Mouse (Mus musculus) neural tube, embryonic 13.5 days (tissue): ENCODE measurements around the gene Hdac8. TPM values are rescaled to one million over a fixed set of nuclear protein-coding genes. Genes with fewer than 3 reads are reported as not detected.
A peak's percentile ranks its signal among the peaks of the same experiment; 100 is the strongest.

Experiments used
- ATAC-seq: fragments of 200-750 bp; cut with Nextera tagmentation; 2 replicates; pipeline ENCODE4 v1.8.0; 2017; ENCODE audit warnings: low read depth, mild to moderate bottlenecking, moderate TSS enrichment, moderate library complexity
- H3K27ac ChIP-seq: fragments of 300-500 bp; sonication (generic); replicated peaks from 2 replicates; pipeline ENCODE4 v1.5.1; 2015; ENCODE audit warnings: moderate library complexity, mild to moderate bottlenecking, inconsistent platforms
- H3K27me3 ChIP-seq: fragments of 300-500 bp; sonication (generic); 2 replicates; pipeline ENCODE4 v1.6.1; 2015; ENCODE audit warnings: mild to moderate bottlenecking, inconsistent platforms
- H3K36me3 ChIP-seq: fragments of 300-500 bp; sonication (generic); 2 replicates; pipeline ENCODE4 v1.6.1; 2015; ENCODE audit warnings: mild to moderate bottlenecking, inconsistent platforms
- H3K4me1 ChIP-seq: fragments of 300-500 bp; sonication (generic); replicated peaks from 2 replicates; pipeline ENCODE4 v1.6.1; 2015; ENCODE audit warnings: inconsistent platforms
- H3K4me2 ChIP-seq: fragments of 300-500 bp; sonication (generic); 2 replicates; pipeline ENCODE4 v1.6.1; 2015; ENCODE audit warnings: inconsistent platforms, mild to moderate bottlenecking, moderate library complexity
- H3K4me3 ChIP-seq: fragments of 300-500 bp; sonication (generic); 2 replicates; pipeline ENCODE4 v1.5.1; 2015; ENCODE audit warnings: mild to moderate bottlenecking, inconsistent platforms
- H3K9ac ChIP-seq: fragments of 300-500 bp; sonication (generic); 2 replicates; pipeline ENCODE4 v1.6.1; 2015; ENCODE audit warnings: moderate library complexity, mild to moderate bottlenecking, inconsistent platforms
- H3K9me3 ChIP-seq: fragments of 300-500 bp; sonication (generic); 2 replicates; pipeline ENCODE4 v1.6.1; 2016; ENCODE audit warnings: inconsistent platforms
- WGBS: fragments of 180-500 bp; shearing (Covaris S2); methylation state at CpG from one replicate; pipeline ENCODE4 v1.1.7; 2015; 5-methylcytosine and 5-hydroxymethylcytosine counted together
- microRNA-seq: library from miRNA; unstranded; fragments of <30 nt; microRNA quantifications from one replicate; pipeline ENCODE4, GENCODE M21; 2016
- polyA plus RNA-seq: library from polyadenylated mRNA; unstranded; fragments of >200 nt; fragmentation: Nextera tagmentation; extraction: Ambion mirVana; gene quantifications from 2 replicates; pipeline ENCODE4 v1.2.1, GENCODE M21; 2015

The Hdac8 gene
- polyA plus RNA-seq, 1 experiment from 2014 or later: 9.7 TPM

GRCm38 (mm10) chrX:102250891-102251170 is 254.3 kb downstream of the Hdac8 start:
- Histone ChIP-seq H3K27ac (no peak overlapping the region), H3K4me3 (peak overlapping the region; percentile 49), H3K27me3 (peaks cover 82% of the 10 kb centered on the region), H3K4me1 (peaks cover 26% of the 10 kb centered on the region; the same call in 1 of the 2 replicates), H3K4me2 (peak overlapping the region; percentile 83), H3K9me3 (no peaks in the 10 kb centered on the region), H3K36me3 (no peaks in the 10 kb centered on the region), H3K9ac (peak overlapping the region; percentile 67; the same call in 1 of the 2 replicates)
- 0 out of 2 replicates have a peak, but pooled peaks have one; percentile 2 for ATAC-seq
- 17% methylated on average over 24 of the region's 24 CpGs for WGBS

- ATAC-seq: 0 out of 2 replicates have a peak, but pooled peaks have one; percentile 10
- no peak overlapping the region for H3K27ac ChIP-seq
- peaks cover 77% of the 10 kb centered on the region for H3K27me3 ChIP-seq
- peaks cover 26% of the 10 kb centered on the region; the same call in 1 of the 2 replicates for H3K4me1 ChIP-seq
- no peaks in the 10 kb centered on the region for H3K36me3 ChIP-seq
- peak overlapping the region; percentile 83 for H3K4me2 ChIP-seq
- H3K9ac ChIP-seq: no peak overlapping the region
- H3K4me3 ChIP-seq: peak overlapping the region; percentile 49
- 25% methylated on average over 38 of the region's 68 CpGs for WGBS
- no peaks in the 10 kb centered on the region for H3K9me3 ChIP-seq
These were observed 254.8 kb downstream of the Hdac8 start for GRCm38 (mm10) chrX:102250150-102250890.

DNA sequence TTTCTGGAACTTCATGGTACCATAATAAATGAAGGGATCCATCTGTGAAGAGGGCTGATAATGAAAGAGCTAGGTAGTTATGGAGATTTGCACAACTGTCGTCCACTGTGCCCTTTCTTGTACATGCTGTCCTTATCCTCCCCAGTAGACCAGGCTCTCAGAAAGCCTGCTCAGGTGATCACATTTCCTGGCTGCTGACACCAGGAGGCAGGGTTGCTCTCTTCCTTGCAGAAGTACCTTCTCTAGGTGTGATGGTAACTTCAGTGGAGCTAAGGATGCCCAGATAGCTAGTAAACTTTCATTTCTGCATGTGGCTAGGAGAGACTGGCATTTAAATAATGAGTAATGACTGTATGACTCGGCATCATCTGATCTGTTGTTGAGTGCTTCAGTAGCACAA is 260.8 kb downstream of the Hdac8 start:
- H3K4me1 ChIP-seq: no peaks in the 10 kb centered on the region
- 77% methylated on average over 2 of the region's 2 CpGs for WGBS
- no peak overlapping the region for H3K27ac ChIP-seq
- no peaks in the 10 kb centered on the region for H3K36me3 ChIP-seq
- no peaks in the 10 kb centered on the region for H3K9me3 ChIP-seq
- ATAC-seq: no peak
- no peak overlapping the region for H3K4me2 ChIP-seq
- no peak overlapping the region for H3K9ac ChIP-seq
- no peak overlapping the region for H3K4me3 ChIP-seq
- peaks cover 48% of the 10 kb centered on the region for H3K27me3 ChIP-seq

Small RNA genes lying within 50 kb of the gene (microRNA-seq; reads per million reads assigned to microRNA genes)
- gene Gm26318: not detected

Other genes with a start within 250 kb of the Hdac8 start
- 7.0 and 7.6 TPM in 2 replicates for gene Phka1, start 138.9 kb upstream of the Hdac8 start, polyA plus RNA-seq
- not detected in 2 replicates for gene Gm3880, start 181.6 kb upstream of the Hdac8 start, polyA plus RNA-seq
- not detected in 2 replicates for gene Gm9112, start 202.3 kb upstream of the Hdac8 start, polyA plus RNA-seq
- gene Dmrtc1b, start 202.5 kb upstream of the Hdac8 start, polyA plus RNA-seq: not detected in 2 replicates